Mouse (Mus musculus): Measurements from ENCODE around the gene Lexm. TPM values are rescaled to one million over a fixed set of nuclear protein-coding genes. Genes with fewer than 3 reads are reported as not detected.

Gene Lexm
- polyA plus RNA-seq, 1 experiment from 2014 or later: 0.25 TPM

DNA sequence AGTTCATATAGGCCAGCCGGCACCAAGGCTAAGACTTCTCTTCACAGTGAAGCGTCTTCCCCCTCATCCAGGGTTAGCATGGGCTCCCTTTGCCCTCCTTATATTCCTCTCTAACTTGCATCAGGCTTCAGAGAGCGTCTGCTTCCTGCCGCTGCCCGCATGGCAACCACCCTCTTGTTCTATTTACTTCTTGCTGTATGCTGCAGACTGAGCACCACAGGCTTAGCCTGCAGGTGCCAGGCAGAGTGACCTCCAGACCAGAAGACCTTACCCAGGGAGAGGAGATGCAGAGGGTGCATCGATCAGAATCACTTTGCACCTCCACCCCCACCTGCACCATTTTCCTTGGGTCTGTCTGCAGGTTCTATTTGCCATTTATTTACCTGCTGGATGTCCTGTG lies 55.0 kb downstream of the Lexm start:
- H3K4me2 ChIP-seq: peak overlapping the region; percentile 97
- H3K4me3 ChIP-seq (ENCODE audit: low read depth, low read length): peak overlapping the region; percentile 78
- ATAC-seq (ENCODE audit: low FRiP score) (no peak), DNase-seq (ENCODE audit: low spot score, missing footprints) (no peak)
- no peaks in the 10 kb centered on the region for H3K27me3 ChIP-seq (ENCODE audit: control insufficient read depth, insufficient read depth, low read length)
- 12% methylated on average over 6 of the region's 6 CpGs for WGBS
- no peak overlapping the region for H3K27ac ChIP-seq (ENCODE audit: low read depth, low read length)
- peak overlapping the region; percentile 81 for H3K9ac ChIP-seq (ENCODE audit: low read length)
- peaks cover 11% of the 10 kb centered on the region; the same call in 1 of the 2 replicates for H3K36me3 ChIP-seq (ENCODE audit: control insufficient read depth, insufficient read depth, low read length)
- peaks cover 31% of the 10 kb centered on the region for H3K4me1 ChIP-seq (ENCODE audit: control insufficient read depth, insufficient read depth, low read length)
- H3K9me3 ChIP-seq (ENCODE audit: control insufficient read depth, low read length): no peaks in the 10 kb centered on the region

DNA sequence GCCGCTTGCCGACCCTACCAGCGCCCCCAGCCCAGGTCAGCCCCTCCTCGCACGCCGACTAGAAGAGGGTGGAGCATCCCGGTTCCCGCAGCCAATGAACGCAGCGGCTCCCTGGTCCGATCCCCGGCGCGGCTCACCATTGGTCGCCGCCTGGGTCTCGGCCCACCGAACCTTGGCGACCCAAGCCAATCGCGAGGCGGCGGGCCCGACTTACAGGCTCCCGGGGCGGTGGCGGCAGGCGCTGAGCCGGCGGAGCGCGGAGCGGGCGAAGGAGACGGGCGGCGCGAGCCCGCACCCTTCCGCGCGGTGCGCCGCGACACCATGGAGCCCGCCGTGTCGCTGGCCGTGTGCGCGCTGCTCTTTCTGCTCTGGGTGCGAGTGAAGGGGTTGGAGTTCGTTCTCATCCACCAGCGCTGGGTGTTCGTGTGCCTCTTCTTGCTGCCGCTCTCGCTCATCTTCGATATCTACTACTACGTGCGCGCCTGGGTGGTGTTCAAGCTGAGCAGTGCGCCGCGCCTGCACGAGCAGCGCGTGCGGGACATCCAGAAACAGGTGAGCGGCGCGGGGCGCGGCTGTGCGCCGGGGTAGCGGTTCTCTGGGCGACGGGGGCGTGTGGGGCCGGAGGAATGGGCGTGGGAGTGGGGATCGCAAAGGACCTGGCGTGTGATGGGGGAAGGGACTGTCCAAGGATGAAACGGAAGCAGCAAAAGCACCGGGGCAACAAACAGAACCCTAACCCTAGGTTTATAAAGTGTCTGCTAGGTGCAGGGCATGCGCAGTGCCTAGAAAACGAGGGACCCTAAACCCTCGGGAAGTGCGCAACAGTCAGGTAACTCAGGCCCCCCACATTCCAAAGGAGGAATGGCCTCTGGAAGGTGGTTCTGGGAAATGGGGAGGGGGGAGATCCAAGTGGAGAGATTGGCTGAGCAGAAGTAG lies 55.9 kb downstream of the Lexm start, which contains the start of gene Dhcr24:
Gene Dhcr24, plus strand, starts transcription at position 193 of the 936 bp plus-strand sequence.
- Histone ChIP-seq H3K4me2 (peak within 1 kb of the TSS; percentile 97), H3K27me3 (ENCODE audit: control insufficient read depth, insufficient read depth, low read length) (no peaks in the 10 kb centered on the region), H3K27ac (ENCODE audit: low read depth, low read length) (peak within 1 kb of the TSS; percentile 83), H3K4me1 (ENCODE audit: control insufficient read depth, insufficient read depth, low read length) (peaks cover 31% of the 10 kb centered on the region), H3K36me3 (ENCODE audit: control insufficient read depth, insufficient read depth, low read length) (peaks cover 8% of the 10 kb centered on the region; the same call in 1 of the 2 replicates), H3K4me3 (ENCODE audit: low read depth, low read length) (peak within 1 kb of the TSS; percentile 78), H3K9me3 (ENCODE audit: control insufficient read depth, low read length) (no peaks in the 10 kb centered on the region), H3K9ac (ENCODE audit: low read length) (peak within 1 kb of the TSS; percentile 81)
- DNase-seq (ENCODE audit: low spot score, missing footprints): peak; percentile 98
- under 1% methylated on average over 88 of the region's 89 CpGs for WGBS
- ATAC-seq (ENCODE audit: low FRiP score): peak; percentile 97

DNA sequence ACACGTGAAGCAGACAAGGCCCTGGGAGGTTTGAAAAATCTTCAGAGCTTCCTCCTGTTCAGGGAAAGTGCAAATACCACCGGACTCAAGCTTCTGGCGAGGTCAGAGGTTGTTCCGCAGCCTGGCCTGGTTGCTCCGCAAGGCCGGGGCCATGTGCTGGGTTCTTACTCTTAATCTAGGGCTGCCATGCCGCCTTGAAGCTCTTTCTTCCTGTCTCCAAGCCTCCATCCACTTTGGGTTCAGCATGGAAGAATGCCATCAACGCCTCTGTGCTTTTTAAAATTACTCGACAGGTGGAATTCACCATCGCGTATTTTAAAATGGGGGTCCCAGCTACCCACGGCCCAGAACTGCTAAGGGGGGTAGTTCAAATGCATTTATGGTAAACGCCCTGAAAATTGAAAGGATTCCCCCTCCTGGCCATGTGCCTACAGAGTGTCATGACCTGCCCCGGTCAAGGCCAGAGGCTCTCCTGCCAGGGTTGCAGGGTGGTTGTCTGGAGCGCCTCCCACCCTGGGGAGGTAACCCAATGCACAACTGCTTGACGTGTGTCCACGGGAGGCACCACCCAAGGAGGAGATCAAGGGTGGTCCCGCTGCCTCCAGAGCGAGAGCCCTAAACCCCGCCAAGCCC lies 56.7 kb downstream of the Lexm start:
- Histone ChIP-seq H3K9ac (ENCODE audit: low read length) (peak overlapping the region; percentile 39), H3K27ac (ENCODE audit: low read depth, low read length) (peak overlapping the region; percentile 69; the same call in 1 of the 2 replicates), H3K27me3 (ENCODE audit: control insufficient read depth, insufficient read depth, low read length) (no peaks in the 10 kb centered on the region), H3K4me2 (peak overlapping the region; percentile 97), H3K9me3 (ENCODE audit: control insufficient read depth, low read length) (no peaks in the 10 kb centered on the region), H3K4me1 (ENCODE audit: control insufficient read depth, insufficient read depth, low read length) (peaks cover 31% of the 10 kb centered on the region), H3K36me3 (ENCODE audit: control insufficient read depth, insufficient read depth, low read length) (peaks cover 5% of the 10 kb centered on the region; the same call in 1 of the 2 replicates), H3K4me3 (ENCODE audit: low read depth, low read length) (peak overlapping the region; percentile 78)
- WGBS: under 1% methylated on average over 20 of the region's 20 CpGs
- no peak for DNase-seq (ENCODE audit: low spot score, missing footprints)
- ATAC-seq (ENCODE audit: low FRiP score): peak; percentile 2; the same call in 1 of the 2 replicates

DNA sequence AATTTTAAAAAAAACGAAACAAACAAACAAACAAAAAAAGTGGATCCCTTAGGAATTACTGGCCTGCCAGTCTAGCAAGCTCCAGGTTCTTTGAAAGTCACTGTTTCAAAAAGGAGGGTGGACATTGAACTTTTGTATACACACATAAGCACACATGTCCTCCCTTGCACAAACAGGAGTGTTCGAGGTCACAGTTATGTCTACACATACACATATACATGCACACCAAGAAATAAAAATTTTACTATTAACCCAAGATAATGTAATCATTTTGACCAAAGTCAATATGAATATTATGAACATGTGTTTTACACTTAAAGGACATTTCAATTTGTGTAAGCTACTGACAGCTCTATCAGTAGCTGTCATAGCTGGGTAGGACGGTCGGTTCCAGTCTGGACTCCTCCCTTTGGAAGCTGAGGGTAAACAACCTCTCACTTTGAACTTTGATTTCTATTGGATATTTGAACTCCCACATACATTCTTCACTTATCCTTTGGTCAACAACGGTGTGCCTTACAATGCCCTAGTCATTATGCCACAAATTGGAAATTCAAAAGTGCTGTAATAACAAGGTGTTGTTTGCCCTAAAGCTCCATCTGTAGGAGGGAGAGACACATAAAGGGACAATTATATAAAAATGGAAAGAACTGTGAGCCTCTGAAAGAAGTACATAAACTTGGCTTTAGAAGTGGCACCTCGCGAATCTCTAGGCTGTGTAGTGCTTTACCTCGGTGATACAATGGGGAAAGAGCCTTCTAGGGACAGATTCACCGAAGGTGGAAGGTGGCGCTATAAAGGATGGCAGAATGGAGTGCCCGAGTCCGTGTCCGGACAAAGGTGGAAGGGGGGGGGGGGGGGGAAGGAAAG lies 57.5 kb downstream of the Lexm start:
- ATAC-seq (ENCODE audit: low FRiP score): no peak
- Histone ChIP-seq H3K27me3 (ENCODE audit: control insufficient read depth, insufficient read depth, low read length) (no peaks in the 10 kb centered on the region), H3K9me3 (ENCODE audit: control insufficient read depth, low read length) (no peaks in the 10 kb centered on the region), H3K27ac (ENCODE audit: low read depth, low read length) (peak overlapping the region; percentile 69; the same call in 1 of the 2 replicates), H3K4me1 (ENCODE audit: control insufficient read depth, insufficient read depth, low read length) (peaks cover 31% of the 10 kb centered on the region), H3K9ac (ENCODE audit: low read length) (no peak overlapping the region), H3K4me2 (peak overlapping the region; percentile 97), H3K36me3 (ENCODE audit: control insufficient read depth, insufficient read depth, low read length) (peaks cover 5% of the 10 kb centered on the region; the same call in 1 of the 2 replicates), H3K4me3 (ENCODE audit: low read depth, low read length) (peak overlapping the region; percentile 78; the same call in 1 of the 2 replicates)
- no peak for DNase-seq (ENCODE audit: low spot score, missing footprints)
- 36% methylated on average over 10 of the region's 13 CpGs for WGBS

DNA sequence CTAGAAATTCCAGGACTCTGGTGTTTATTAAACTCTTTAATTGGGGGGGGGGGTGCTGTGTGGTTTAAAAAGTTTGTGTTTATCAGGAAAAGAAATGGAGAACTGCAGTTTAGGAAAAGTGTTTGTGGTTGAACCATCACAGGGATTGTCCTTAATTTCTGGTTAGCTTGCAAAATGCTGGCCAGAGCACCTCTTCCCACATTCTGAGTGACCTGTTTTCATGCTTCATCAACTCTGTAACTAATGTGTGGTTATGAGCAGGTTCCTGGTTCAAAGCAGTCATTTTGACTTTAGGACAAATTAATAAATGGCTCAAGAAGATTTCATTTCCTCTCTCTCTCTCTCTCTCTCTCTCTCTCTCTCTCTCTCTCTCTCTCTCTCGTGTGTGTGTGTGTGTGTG lies 59.1 kb downstream of the Lexm start:
- H3K9me3 ChIP-seq (ENCODE audit: control insufficient read depth, low read length): no peaks in the 10 kb centered on the region
- H3K9ac ChIP-seq (ENCODE audit: low read length): no peak overlapping the region
- H3K4me1 ChIP-seq (ENCODE audit: control insufficient read depth, insufficient read depth, low read length): peaks cover 18% of the 10 kb centered on the region
- WGBS: no CpG with 5 or more reads among the region's 1 CpGs
- no peak overlapping the region for H3K27ac ChIP-seq (ENCODE audit: low read depth, low read length)
- no peak overlapping the region for H3K4me3 ChIP-seq (ENCODE audit: low read depth, low read length)
- H3K27me3 ChIP-seq (ENCODE audit: control insufficient read depth, insufficient read depth, low read length): no peaks in the 10 kb centered on the region
- no peak for DNase-seq (ENCODE audit: low spot score, missing footprints)
- H3K4me2 ChIP-seq: no peak overlapping the region
- no peak for ATAC-seq (ENCODE audit: low FRiP score)
- no peaks in the 10 kb centered on the region for H3K36me3 ChIP-seq (ENCODE audit: control insufficient read depth, insufficient read depth, low read length)

DNA sequence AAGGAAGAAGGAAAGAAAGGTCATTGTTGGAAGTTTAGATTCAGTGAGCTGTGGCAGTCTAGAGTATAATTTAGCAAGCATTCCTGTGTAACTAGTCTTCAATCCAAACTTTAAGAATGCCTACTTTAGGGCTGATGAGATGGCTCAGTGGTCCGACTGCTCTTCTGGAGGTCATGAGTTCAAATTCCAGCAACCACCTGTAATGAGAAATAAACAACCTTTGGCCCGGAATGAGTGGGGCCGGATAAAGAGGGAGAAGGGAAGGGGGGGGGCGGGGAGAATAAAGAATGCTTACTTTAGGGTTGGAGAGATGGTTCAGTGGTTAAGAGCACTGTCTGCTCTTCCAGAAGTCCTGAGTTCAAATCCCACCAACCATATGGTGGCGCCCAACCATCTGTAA lies 59.8 kb downstream of the Lexm start:
- H3K4me2 ChIP-seq: no peak overlapping the region
- H3K27ac ChIP-seq (ENCODE audit: low read depth, low read length): no peak overlapping the region
- WGBS: 91% methylated on average over 5 of the region's 5 CpGs

DNA sequence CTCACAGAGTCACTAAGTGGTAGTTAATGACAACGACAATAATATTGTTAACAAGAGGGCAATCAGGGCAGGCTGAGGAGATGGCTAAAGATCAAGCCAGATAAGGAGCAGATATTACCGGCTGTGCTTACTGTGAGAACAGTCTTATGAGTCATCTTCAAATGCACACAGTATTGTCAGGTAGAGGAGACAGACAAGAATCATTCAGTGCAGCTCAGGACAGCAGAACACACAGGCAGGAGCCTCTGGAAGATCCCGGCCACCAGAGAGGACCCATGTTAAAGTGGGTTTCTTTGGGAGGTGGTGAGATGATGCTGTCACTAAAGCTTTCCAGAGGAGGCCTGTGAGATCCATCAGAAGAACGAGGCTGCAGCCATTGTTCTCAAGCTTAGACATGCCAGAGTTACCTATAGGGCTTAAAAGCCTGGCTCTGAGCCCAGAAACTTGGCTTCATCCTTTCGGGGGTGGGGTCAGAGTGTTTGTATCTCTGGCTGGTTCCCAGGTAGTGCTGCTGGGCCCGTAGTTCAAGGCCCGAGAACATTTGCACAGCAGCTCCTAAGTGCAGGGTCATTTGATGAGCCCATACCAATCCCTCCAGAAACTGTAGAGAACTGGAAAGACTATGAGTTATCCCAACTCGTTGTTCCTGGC lies 66.4 kb downstream of the Lexm start:
- DNase-seq (ENCODE audit: low spot score, missing footprints) (no peak), ATAC-seq (ENCODE audit: low FRiP score) (no peak)
- no peaks in the 10 kb centered on the region for H3K4me1 ChIP-seq (ENCODE audit: control insufficient read depth, insufficient read depth, low read length)
- H3K36me3 ChIP-seq (ENCODE audit: control insufficient read depth, insufficient read depth, low read length): no peaks in the 10 kb centered on the region
- 85% methylated on average over 8 of the region's 8 CpGs for WGBS
- H3K9ac ChIP-seq (ENCODE audit: low read length): no peak overlapping the region
- no peaks in the 10 kb centered on the region for H3K27me3 ChIP-seq (ENCODE audit: control insufficient read depth, insufficient read depth, low read length)
- H3K4me3 ChIP-seq (ENCODE audit: low read depth, low read length): no peak overlapping the region
- no peaks in the 10 kb centered on the region; the same call in 1 of the 2 replicates for H3K9me3 ChIP-seq (ENCODE audit: control insufficient read depth, low read length)
- H3K27ac ChIP-seq (ENCODE audit: low read depth, low read length): no peak overlapping the region
- H3K4me2 ChIP-seq: no peak overlapping the region

More for the DNA sequence above, 59.8 kb downstream of the Lexm start:
- Histone ChIP-seq H3K36me3 (ENCODE audit: control insufficient read depth, insufficient read depth, low read length) (no peaks in the 10 kb centered on the region), H3K4me3 (ENCODE audit: low read depth, low read length) (no peak overlapping the region), H3K9me3 (ENCODE audit: control insufficient read depth, low read length) (no peaks in the 10 kb centered on the region; the same call in 1 of the 2 replicates), H3K27me3 (ENCODE audit: control insufficient read depth, insufficient read depth, low read length) (no peaks in the 10 kb centered on the region), H3K4me1 (ENCODE audit: control insufficient read depth, insufficient read depth, low read length) (peaks cover 11% of the 10 kb centered on the region), H3K9ac (ENCODE audit: low read length) (no peak overlapping the region)
- no peak for ATAC-seq (ENCODE audit: low FRiP score)
- DNase-seq (ENCODE audit: low spot score, missing footprints): no peak

DNA sequence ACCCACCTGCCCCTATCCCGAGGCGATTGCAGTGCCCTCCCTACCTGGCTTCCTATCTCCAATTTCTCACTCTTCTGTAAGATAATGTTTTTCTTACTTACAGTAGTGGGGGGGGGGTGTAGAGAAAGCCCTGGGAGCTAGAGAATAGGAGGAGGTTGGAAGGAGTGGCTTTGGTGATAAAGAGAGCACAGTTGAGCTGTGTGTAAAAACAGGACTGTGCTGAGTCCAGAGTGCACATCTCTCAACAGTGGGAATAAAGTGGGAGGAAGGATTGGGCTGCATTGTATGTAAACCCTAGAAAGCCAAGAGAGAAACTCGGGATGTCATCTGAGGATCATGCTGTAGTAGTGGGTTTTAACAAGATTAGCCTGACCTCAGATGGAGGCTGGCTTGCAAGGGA lies 68.9 kb downstream of the Lexm start:
- ATAC-seq (ENCODE audit: low FRiP score): no peak
- Histone ChIP-seq H3K9me3 (ENCODE audit: control insufficient read depth, low read length) (no peaks in the 10 kb centered on the region; the same call in 1 of the 2 replicates), H3K9ac (ENCODE audit: low read length) (no peak overlapping the region)

More for the DNA sequence above, 68.9 kb downstream of the Lexm start:
- 81% methylated on average over 3 of the region's 3 CpGs for WGBS
- Histone ChIP-seq H3K36me3 (ENCODE audit: control insufficient read depth, insufficient read depth, low read length) (no peaks in the 10 kb centered on the region), H3K4me1 (ENCODE audit: control insufficient read depth, insufficient read depth, low read length) (no peaks in the 10 kb centered on the region), H3K4me2 (no peak overlapping the region), H3K27ac (ENCODE audit: low read depth, low read length) (no peak overlapping the region), H3K4me3 (ENCODE audit: low read depth, low read length) (no peak overlapping the region), H3K27me3 (ENCODE audit: control insufficient read depth, insufficient read depth, low read length) (no peaks in the 10 kb centered on the region)
- no peak for DNase-seq (ENCODE audit: low spot score, missing footprints)

All from midbrain, embryonic 11.5 days (tissue).